Comparison of ENCODE assay signal across 9 mouse cellular contexts in genomic region chr9:52368080-52368479, GRCm38 (mm10).
"Had no signal": no experiment of that assay in that cellular context is flagged by ENCODE, and none has a peak within 500 bp of the region (broad histone marks: within the 10 kb centered on the region; RNA-seq: fewer than 3 reads in every experiment).

No protein-coding gene starts in this region.

- H3K27ac ChIP-seq: kidney, embryonic 15.5 days; left cerebral cortex, adult 2 months; limb, embryonic 12.5 days had no signal

- H3K27me3 ChIP-seq: kidney, embryonic 15.5 days; limb, embryonic 12.5 days; midbrain, embryonic 12.5 days had no signal

- H3K4me3 ChIP-seq: kidney, embryonic 15.5 days; left cerebral cortex, adult 2 months; limb, embryonic 12.5 days; midbrain, embryonic 12.5 days had no signal

- H3K4me1 ChIP-seq: kidney, embryonic 15.5 days; limb, embryonic 12.5 days had no signal

- H3K9me3 ChIP-seq: kidney, embryonic 15.5 days; limb, embryonic 12.5 days; midbrain, embryonic 12.5 days had no signal

- H3K9ac ChIP-seq: kidney, embryonic 15.5 days; limb, embryonic 12.5 days; midbrain, embryonic 12.5 days had no signal

- H3K4me2 ChIP-seq: kidney, embryonic 15.5 days; limb, embryonic 12.5 days; midbrain, embryonic 12.5 days had no signal

- DNase-seq: kidney, adult 2 months; kidney, postnatal 14 days; lung, adult 18-20 months; right cerebral cortex, postnatal 25 days; thymus, postnatal 4 days had no signal

- H3K36me3 ChIP-seq: kidney, embryonic 15.5 days; limb, embryonic 12.5 days; midbrain, embryonic 12.5 days had no signal
